Mouse (Mus musculus) stomach, postnatal 0 days (tissue): Measurements from ENCODE around the gene Gnat1. TPM values are rescaled to one million over a fixed set of nuclear protein-coding genes. Genes with fewer than 3 reads are reported as not detected.

Experiments
- ATAC-seq: fragments of 200-750 bp; cut with Nextera tagmentation; 2 replicates; pipeline ENCODE4 v1.8.0; 2017; ENCODE audit not compliant: low FRiP score, low TSS enrichment
- DNase-seq: peaks from one replicate; pipeline ENCODE4 v3.0.0-alpha.2; 2016; ENCODE audit warnings: low spot score
- H3K27ac ChIP-seq: fragments of 300-500 bp; sonication (generic); replicated peaks from 2 replicates; pipeline ENCODE4 v1.5.1; 2014; ENCODE audit warnings: mild to moderate bottlenecking, control low read depth
- H3K27me3 ChIP-seq: fragments of 300-500 bp; sonication (generic); 2 replicates; pipeline ENCODE4 v1.6.1; 2014; ENCODE audit warnings: low read length; ENCODE audit not compliant: control insufficient read depth, insufficient read depth
- H3K36me3 ChIP-seq: fragments of 300-500 bp; sonication (generic); 2 replicates; pipeline ENCODE4 v1.6.1; 2014; ENCODE audit warnings: low read length, mixed read lengths; ENCODE audit not compliant: control insufficient read depth, insufficient read depth
- H3K4me1 ChIP-seq: fragments of 300-500 bp; sonication (generic); replicated peaks from 2 replicates; pipeline ENCODE4 v1.6.1; 2014; ENCODE audit warnings: antibody characterized with exemption; ENCODE audit not compliant: control insufficient read depth, insufficient read depth
- H3K4me2 ChIP-seq: fragments of 300-500 bp; sonication (generic); replicated peaks from 2 replicates; pipeline ENCODE4 v1.6.1; 2014; ENCODE audit warnings: low read depth, mild to moderate bottlenecking, control low read depth, moderate library complexity
- H3K4me3 ChIP-seq: fragments of 300-500 bp; sonication (generic); 2 replicates; pipeline ENCODE4 v1.5.1; 2014; ENCODE audit warnings: low read depth, low read length, control low read depth
- H3K9ac ChIP-seq: fragments of 300-500 bp; sonication (generic); 2 replicates; pipeline ENCODE4 v1.6.1; 2014; ENCODE audit warnings: mild to moderate bottlenecking, low read length, control low read depth, mixed read lengths
- H3K9me3 ChIP-seq: fragments of 300-500 bp; sonication (generic); 2 replicates; pipeline ENCODE4 v1.6.1; 2016; ENCODE audit warnings: low read length; ENCODE audit not compliant: control insufficient read depth
- CTCF ChIP-seq: IDR thresholded peaks from 2 replicates; pipeline ENCODE4 v1.5.1; 2016; ENCODE audit warnings: antibody characterized with exemption, low read depth, mild to moderate bottlenecking, moderate library complexity
- EP300 ChIP-seq: optimal IDR thresholded peaks from 2 replicates; pipeline ENCODE3; 2016; ENCODE audit warnings: antibody characterized with exemption
- WGBS: fragments of 180-500 bp; shearing (Covaris S2); extraction: QIAGEN DNeasy Blood & Tissue Kit; methylation state at CpG from one replicate; pipeline ENCODE4 v1.1.7; 2014; 5-methylcytosine and 5-hydroxymethylcytosine counted together
- polyA plus RNA-seq: library from polyadenylated mRNA; unstranded; fragments of >200 nt; fragmentation: Nextera tagmentation; extraction: Ambion mirVana; gene quantifications from 2 replicates; pipeline ENCODE4 v1.2.1, GENCODE M21; 2015

Gnat1 gene
- polyA plus RNA-seq, 1 experiment from 2014 or later, result 2.9 TPM

GRCm38 (mm10) chr9:107694627-107695026 lies 15.1 kb upstream of the Gnat1 start:
- 67% methylated on average over 7 of the region's 7 CpGs for WGBS

DNA sequence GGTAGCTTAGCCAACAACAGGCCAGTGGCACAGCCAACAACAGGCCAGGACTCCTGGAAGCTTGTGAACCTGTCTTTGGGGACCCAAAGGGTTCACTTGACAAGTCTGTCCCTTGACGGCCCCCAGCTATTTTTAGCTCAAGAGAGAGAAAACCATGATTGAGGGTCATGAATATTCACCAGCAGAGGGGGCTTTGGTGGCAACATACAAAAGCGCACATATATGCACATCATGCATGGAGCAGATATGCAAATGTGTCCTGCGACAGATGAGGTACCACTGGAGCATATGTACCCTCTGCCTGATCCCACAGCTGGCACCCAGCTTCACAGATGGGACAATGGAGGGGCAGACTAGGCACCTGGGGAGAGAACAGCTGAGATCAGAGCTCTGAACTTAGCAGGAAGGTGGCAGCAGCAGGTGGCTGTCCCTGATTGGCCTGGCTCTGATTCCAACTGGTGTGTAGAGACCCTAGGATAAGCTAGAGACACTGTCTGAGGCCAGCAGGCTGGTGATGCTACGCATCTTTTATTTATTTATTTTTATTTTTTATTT lies 14.0 kb upstream of the Gnat1 start:
- Histone ChIP-seq H3K36me3 (peaks cover 10% of the 10 kb centered on the region), H3K4me1 (peaks cover 13% of the 10 kb centered on the region), H3K27me3 (no peaks in the 10 kb centered on the region), H3K4me3 (no peak overlapping the region), H3K27ac (0 out of 2 replicates have a peak overlapping the region, but pooled peaks have one; percentile 4), H3K9ac (no peak overlapping the region), H3K9me3 (no peaks in the 10 kb centered on the region), H3K4me2 (no peak overlapping the region)
- no peak for DNase-seq
- ATAC-seq, result no peak
- TF ChIP-seq CTCF (peak; percentile 60), EP300 (no peak)
- 64% methylated on average over 4 of the region's 4 CpGs for WGBS

More at GRCm38 (mm10) chr9:107694627-107695026, 15.1 kb upstream of the Gnat1 start:
- no peak overlapping the region for H3K27ac ChIP-seq
- peaks cover 6% of the 10 kb centered on the region for H3K36me3 ChIP-seq
- ATAC-seq (no peak), DNase-seq (no peak)
- no peak overlapping the region for H3K4me3 ChIP-seq
- H3K9ac ChIP-seq, result no peak overlapping the region
- no peaks in the 10 kb centered on the region for H3K9me3 ChIP-seq
- TF ChIP-seq EP300, result no peak
- TF ChIP-seq CTCF, result no peak
- H3K4me1 ChIP-seq, result peaks cover 22% of the 10 kb centered on the region
- no peaks in the 10 kb centered on the region for H3K27me3 ChIP-seq
- no peak overlapping the region for H3K4me2 ChIP-seq

DNA sequence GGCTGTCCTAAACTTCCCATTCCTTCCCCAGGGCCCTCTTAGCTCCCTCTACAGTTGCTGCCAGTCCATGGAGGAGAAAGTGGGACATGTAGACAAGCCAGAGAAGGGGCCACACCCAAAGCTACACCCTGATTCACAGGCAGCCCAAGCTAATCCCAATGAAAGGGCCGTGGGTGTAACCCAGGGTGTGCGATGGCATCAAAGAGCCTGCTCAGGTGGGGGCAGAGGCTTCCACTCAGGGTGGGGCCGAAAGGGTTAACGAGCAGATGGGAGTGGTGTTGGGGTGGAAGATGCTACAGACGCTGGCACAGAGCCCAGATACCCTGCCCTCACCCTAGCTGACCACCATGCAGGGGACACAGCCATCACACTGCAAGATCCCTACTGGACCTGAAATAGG lies 13.3 kb upstream of the Gnat1 start:
- no peak overlapping the region for H3K4me2 ChIP-seq
- peaks cover 10% of the 10 kb centered on the region for H3K36me3 ChIP-seq
- H3K4me3 ChIP-seq, result no peak overlapping the region
- H3K9me3 ChIP-seq, result no peaks in the 10 kb centered on the region
- no peak overlapping the region for H3K9ac ChIP-seq
- ATAC-seq, result no peak
- no peak for TF ChIP-seq EP300
- TF ChIP-seq CTCF, result no peak
- WGBS, result 43% methylated on average over 5 of the region's 5 CpGs
- peak overlapping the region; percentile 49; the same call in 1 of the 2 replicates for H3K27ac ChIP-seq
- peaks cover 8% of the 10 kb centered on the region for H3K4me1 ChIP-seq
- peak; percentile 14 for DNase-seq
- H3K27me3 ChIP-seq, result no peaks in the 10 kb centered on the region

GRCm38 (mm10) chr9:107690391-107690790 lies 10.9 kb upstream of the Gnat1 start:
- 79% methylated on average over 8 of the region's 8 CpGs for WGBS

DNA sequence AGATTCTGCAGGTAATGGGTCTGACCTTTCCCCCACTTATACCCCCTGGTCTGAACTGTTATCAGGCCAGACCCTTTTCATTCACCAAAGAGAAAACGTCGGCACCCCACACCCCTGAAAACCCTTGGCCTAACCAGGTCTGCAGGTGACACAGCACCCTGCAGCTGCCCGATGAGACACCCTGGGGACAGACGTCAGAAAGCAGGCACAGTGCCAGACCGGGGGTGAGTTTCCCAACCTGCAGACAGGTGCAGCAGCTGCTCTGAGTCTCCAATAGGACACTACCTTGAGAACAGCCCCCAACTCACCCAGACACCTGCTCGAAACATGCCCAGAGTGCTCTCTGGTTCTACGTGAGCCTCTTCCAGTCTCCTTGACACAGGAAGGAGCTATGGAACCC lies 9.4 kb upstream of the Gnat1 start:
- no peak overlapping the region for H3K4me2 ChIP-seq
- 0 out of 2 replicates have a peak, but pooled peaks cover 3% of the 10 kb centered on the region for H3K4me1 ChIP-seq
- TF ChIP-seq EP300, result no peak
- TF ChIP-seq CTCF, result no peak
- no peak for ATAC-seq
- no peaks in the 10 kb centered on the region for H3K9me3 ChIP-seq
- WGBS, result 63% methylated on average over 7 of the region's 7 CpGs
- no peak overlapping the region for H3K9ac ChIP-seq
- DNase-seq, result no peak
- no peak overlapping the region for H3K27ac ChIP-seq
- no peak overlapping the region for H3K4me3 ChIP-seq
- no peaks in the 10 kb centered on the region for H3K27me3 ChIP-seq
- peaks cover 17% of the 10 kb centered on the region for H3K36me3 ChIP-seq

More at GRCm38 (mm10) chr9:107690391-107690790, 10.9 kb upstream of the Gnat1 start:
- H3K4me3 ChIP-seq, result no peak overlapping the region
- peaks cover 17% of the 10 kb centered on the region for H3K36me3 ChIP-seq
- no peaks in the 10 kb centered on the region for H3K9me3 ChIP-seq
- H3K9ac ChIP-seq, result no peak overlapping the region
- no peak for ATAC-seq
- no peaks in the 10 kb centered on the region for H3K27me3 ChIP-seq
- H3K4me1 ChIP-seq, result 0 out of 2 replicates have a peak, but pooled peaks cover 3% of the 10 kb centered on the region
- TF ChIP-seq EP300, result no peak
- TF ChIP-seq CTCF, result no peak
- no peak overlapping the region for H3K4me2 ChIP-seq
- DNase-seq, result no peak
- H3K27ac ChIP-seq, result no peak overlapping the region

GRCm38 (mm10) chr9:107688415-107688814 lies 8.9 kb upstream of the Gnat1 start:
- Histone ChIP-seq H3K36me3 (peaks cover 17% of the 10 kb centered on the region), H3K9ac (no peak overlapping the region), H3K27me3 (no peaks in the 10 kb centered on the region), H3K27ac (no peak overlapping the region), H3K4me1 (0 out of 2 replicates have a peak, but pooled peaks cover 3% of the 10 kb centered on the region), H3K4me2 (no peak overlapping the region), H3K4me3 (no peak overlapping the region), H3K9me3 (no peaks in the 10 kb centered on the region)
- ATAC-seq (no peak), DNase-seq (no peak)
- TF ChIP-seq EP300, result no peak
- WGBS, result 87% methylated on average over 5 of the region's 5 CpGs
